Comparison of ENCODE assay signal across 8 mouse cellular contexts in the genomic region with DNA sequence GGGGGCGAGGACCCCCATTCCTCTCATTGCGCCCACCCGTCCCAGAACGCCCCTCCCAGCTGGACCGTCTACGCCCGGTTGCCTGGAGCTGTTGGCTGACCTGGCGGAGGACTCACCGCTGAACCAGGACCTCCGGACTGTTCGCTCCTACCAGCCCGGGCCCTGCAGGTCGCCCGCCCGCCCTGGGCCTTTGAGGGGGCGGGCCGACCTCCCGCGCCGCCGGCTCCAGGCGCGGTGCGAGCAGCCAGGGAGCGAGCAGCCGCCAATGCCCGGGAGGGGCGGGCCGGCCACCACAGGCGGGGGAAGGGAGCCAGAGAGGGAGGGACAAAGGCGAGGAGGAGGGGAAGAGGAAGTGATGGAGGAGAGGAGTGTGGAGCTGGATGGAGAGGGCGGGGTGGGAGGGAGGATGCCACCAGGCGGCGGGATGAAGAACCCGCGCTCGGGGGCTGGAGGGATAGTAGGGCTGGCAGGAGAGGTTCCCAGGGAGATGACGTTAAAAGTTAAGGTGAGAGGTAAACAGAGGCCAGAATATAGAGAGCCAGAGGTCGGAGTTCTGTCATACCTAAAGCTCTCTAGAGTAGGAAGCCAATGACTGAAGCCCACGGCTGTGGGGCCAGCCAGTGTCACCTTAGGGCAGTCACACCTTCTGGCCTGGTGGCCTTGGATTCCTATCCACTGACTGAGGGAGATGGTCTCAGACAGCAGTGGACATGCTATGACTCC. TPM values are rescaled to one million over a fixed set of nuclear protein-coding genes. Genes with fewer than 3 reads are reported as not detected.
DNase-seq lines count a peak whose midpoint lies in the region; ATAC-seq and TF ChIP-seq lines count a peak whose summit lies in the region.

No protein-coding gene starts in this region.

- no peaks in the 10 kb centered on the region for H3K36me3 ChIP-seq in E14TG2a.4 (ENCODE audit: insufficient read depth, low read length)
- H3K36me3 ChIP-seq in forebrain, embryonic 11.5 days (ENCODE audit: control insufficient read depth, insufficient read depth, low read length), result no peaks in the 10 kb centered on the region; the same call in 1 of the 2 replicates
- H3K36me3 ChIP-seq in heart, embryonic 16.5 days (ENCODE audit: control insufficient read depth, insufficient read depth), result no peaks in the 10 kb centered on the region
- H3K36me3 ChIP-seq in liver, embryonic 14.5 days (replicated peaks; ENCODE audit: control insufficient read depth, insufficient read depth, low read depth), result no peaks in the 10 kb centered on the region

- H3K9ac ChIP-seq in forebrain, embryonic 11.5 days (ENCODE audit: low read length), result peak overlapping the region; percentile 91
- H3K9ac ChIP-seq in heart, embryonic 16.5 days (ENCODE audit: low read length), result peak overlapping the region; percentile 80
- H3K9ac ChIP-seq in liver, embryonic 14.5 days (replicated peaks), result no peak overlapping the region; the same call in 1 of the 2 replicates

- peaks cover 54% of the 10 kb centered on the region for H3K4me1 ChIP-seq in E14TG2a.4 (replicated peaks; ENCODE audit: low read depth, low read length)
- H3K4me1 ChIP-seq in brown adipose tissue, adult 24 weeks (ENCODE audit: control insufficient read depth, insufficient read depth, insufficient read length, low read length), result peaks cover 36% of the 10 kb centered on the region
- peaks cover 32% of the 10 kb centered on the region for H3K4me1 ChIP-seq in forebrain, embryonic 11.5 days (replicated peaks; ENCODE audit: control insufficient read depth, insufficient read depth, low read length)
- H3K4me1 ChIP-seq in heart, embryonic 16.5 days (ENCODE audit: control insufficient read depth, insufficient read depth, low read length), result peaks cover 74% of the 10 kb centered on the region
- H3K4me1 ChIP-seq in liver, embryonic 14.5 days (replicated peaks; ENCODE audit: control insufficient read depth in 2 of 2, insufficient read depth in 2 of 2, low read length in 1 of 2), result peaks cover 3 to 23% of the 10 kb centered on the region in 2 experiments

- peak overlapping the region; percentile 75 for H3K27ac ChIP-seq in brown adipose tissue, adult 24 weeks (replicated peaks; ENCODE audit: low read depth, low read length)
- peak overlapping the region; percentile 51 for H3K27ac ChIP-seq in forebrain, embryonic 11.5 days (ENCODE audit: low read depth, low read length)
- peak overlapping the region; percentile 79 for H3K27ac ChIP-seq in heart, embryonic 16.5 days (ENCODE audit: low read length)
- no peak overlapping the region for H3K27ac ChIP-seq in liver, embryonic 14.5 days

- peak overlapping the region; percentile 58 for H3K4me2 ChIP-seq in forebrain, embryonic 11.5 days (ENCODE audit: low read depth, low read length, severe bottlenecking)
- H3K4me2 ChIP-seq in heart, embryonic 16.5 days (ENCODE audit: low read depth, low read length), result peak overlapping the region; percentile 82
- peak overlapping the region; percentile 62 for H3K4me2 ChIP-seq in liver, embryonic 14.5 days (ENCODE audit: low read depth)

- no peaks in the 10 kb centered on the region for H3K9me3 ChIP-seq in E14TG2a.4 (ENCODE audit: low read length)
- no peaks in the 10 kb centered on the region for H3K9me3 ChIP-seq in forebrain, embryonic 11.5 days (ENCODE audit: control insufficient read depth, low read length)
- no peaks in the 10 kb centered on the region for H3K9me3 ChIP-seq in heart, embryonic 16.5 days (replicated peaks; ENCODE audit: control insufficient read depth, low read length)
- no peaks in the 10 kb centered on the region for H3K9me3 ChIP-seq in liver, embryonic 14.5 days (ENCODE audit: control insufficient read depth, low read length)

- peak; percentile 88 for ATAC-seq in forebrain, embryonic 11.5 days (replicated peaks; ENCODE audit: low FRiP score)
- peak; percentile 84 for ATAC-seq in heart, embryonic 16.5 days (replicated peaks; ENCODE audit: extremely low read depth, insufficient read depth, low FRiP score)
- peak; percentile 71 for ATAC-seq in liver, embryonic 14.5 days (ENCODE audit: insufficient read depth)

- H3K4me3 ChIP-seq in E14TG2a.4 (replicated peaks; ENCODE audit: low read length), result peak overlapping the region; percentile 80
- H3K4me3 ChIP-seq in brown adipose tissue, adult 24 weeks (ENCODE audit: insufficient read depth, low read depth, low read length), result peak overlapping the region; percentile 55
- peak overlapping the region; percentile 65 for H3K4me3 ChIP-seq in forebrain, embryonic 11.5 days (ENCODE audit: low read depth, low read length)
- H3K4me3 ChIP-seq in heart, embryonic 16.5 days (ENCODE audit: low read length), result peak overlapping the region; percentile 63
- peak overlapping the region; percentile 44 to 45 for H3K4me3 ChIP-seq in liver, embryonic 14.5 days (ENCODE audit: insufficient read depth in 1 of 2, low read depth in 2 of 2, low read length in 2 of 2)

- 1% methylated on average over 40 of the region's 40 CpGs for WGBS in forebrain, embryonic 11.5 days
- under 1% methylated on average over 39 of the region's 40 CpGs for WGBS in heart, embryonic 16.5 days
- 2% methylated on average over 40 of the region's 40 CpGs for WGBS in liver, embryonic 14.5 days (ENCODE audit: insufficient replicate concordance)

- TF ChIP-seq CTCF in E14TG2a.4 (conservative IDR thresholded peaks at IDR 0.05; ENCODE audit: low read length), result no peak
- TF ChIP-seq CTCF in liver, embryonic 14.5 days (IDR thresholded peaks at IDR 0.05; ENCODE audit: low read depth), result peak; percentile 26; the same call in 1 of the 2 replicates

- H3K27me3 ChIP-seq in E14TG2a.4 (ENCODE audit: insufficient read depth, low read length), result peaks cover 54% of the 10 kb centered on the region
- no peaks in the 10 kb centered on the region for H3K27me3 ChIP-seq in forebrain, embryonic 11.5 days (ENCODE audit: control insufficient read depth, insufficient read depth, low read length)
- no peaks in the 10 kb centered on the region for H3K27me3 ChIP-seq in heart, embryonic 16.5 days (ENCODE audit: control insufficient read depth, insufficient read depth, low read length)
- H3K27me3 ChIP-seq in liver, embryonic 14.5 days (ENCODE audit: control insufficient read depth, insufficient read depth, low read length), result no peaks in the 10 kb centered on the region

- DNase-seq in forebrain, embryonic 11.5 days (ENCODE audit: low spot score), result peak; percentile 92
- peak; percentile 87 to 96 for DNase-seq in kidney, postnatal 25 days
- DNase-seq in liver, embryonic 14.5 days (ENCODE audit: low read depth in 3 of 3, low spot score in 3 of 3), result peak; percentile 33 to 44 (median 41)
- DNase-seq in neural tube, embryonic 10.5 days (ENCODE audit: extremely low spot score, low spot score), result peak; percentile 85
- DNase-seq in testis, postnatal 14 days (ENCODE audit: low spot score), result peak; percentile 75

- no peak for TF ChIP-seq EP300 in liver, embryonic 14.5 days (IDR thresholded peaks at IDR 0.05; ENCODE audit: low read depth)

RNA-seq across cellular contexts. Expression of a gene that starts 13.7 kb away (rescaled TPM):
- polyA plus RNA-seq in brown adipose tissue, adult 24 weeks (2012; ENCODE audit: insufficient read depth, insufficient read length, missing spikeins), result 19.6 and 27.6 TPM in 2 replicates
- 43.5 and 46.0 TPM in 2 replicates for polyA plus RNA-seq in forebrain, embryonic 11.5 days (2014; fragmentation: Nextera tagmentation; extraction: Ambion mirVana)
- 25.9 and 30.4 TPM in 2 replicates for polyA plus RNA-seq in heart, embryonic 16.5 days (2015; fragmentation: Nextera tagmentation; extraction: Ambion mirVana)
- 2.6 and 2.7 TPM in 2 replicates for polyA plus RNA-seq in liver, embryonic 14.5 days (2012; rRNA removed)
- 1.6 and 2.3 TPM in 2 replicates for polyA plus RNA-seq in liver, embryonic 14.5 days (2014; fragmentation: Nextera tagmentation; extraction: Ambion mirVana)

RNA-seq across cellular contexts. Expression of a gene that starts 46.3 kb away (rescaled TPM):
- polyA plus RNA-seq in brown adipose tissue, adult 24 weeks (2012; ENCODE audit: insufficient read depth, insufficient read length, missing spikeins), result 68.4 and 96.1 TPM in 2 replicates
- 171 and 185 TPM in 2 replicates for polyA plus RNA-seq in forebrain, embryonic 11.5 days (2014; fragmentation: Nextera tagmentation; extraction: Ambion mirVana)
- 120 and 132 TPM in 2 replicates for polyA plus RNA-seq in heart, embryonic 16.5 days (2015; fragmentation: Nextera tagmentation; extraction: Ambion mirVana)
- 26.6 and 33.5 TPM in 2 replicates for polyA plus RNA-seq in liver, embryonic 14.5 days (2012; rRNA removed)
- polyA plus RNA-seq in liver, embryonic 14.5 days (2014; fragmentation: Nextera tagmentation; extraction: Ambion mirVana), result 84.1 and 88.5 TPM in 2 replicates

RNA-seq across cellular contexts. Expression of a gene that starts 46.4 kb away (rescaled TPM):
- polyA plus RNA-seq in brown adipose tissue, adult 24 weeks (2012; ENCODE audit: insufficient read depth, insufficient read length, missing spikeins), result 28.3 and 47.4 TPM in 2 replicates
- 121 TPM in 2 replicates for polyA plus RNA-seq in forebrain, embryonic 11.5 days (2014; fragmentation: Nextera tagmentation; extraction: Ambion mirVana)
- polyA plus RNA-seq in heart, embryonic 16.5 days (2015; fragmentation: Nextera tagmentation; extraction: Ambion mirVana), result 56.9 and 65.2 TPM in 2 replicates
- polyA plus RNA-seq in liver, embryonic 14.5 days (2012; rRNA removed), result 8.8 and 11.3 TPM in 2 replicates
- polyA plus RNA-seq in liver, embryonic 14.5 days (2014; fragmentation: Nextera tagmentation; extraction: Ambion mirVana), result 16.0 and 17.3 TPM in 2 replicates

RNA-seq across cellular contexts. Expression of a gene that starts 48.3 kb away (rescaled TPM):
- not detected in 2 replicates for polyA plus RNA-seq in brown adipose tissue, adult 24 weeks (2012; ENCODE audit: insufficient read depth, insufficient read length, missing spikeins)
- polyA plus RNA-seq in forebrain, embryonic 11.5 days (2014; fragmentation: Nextera tagmentation; extraction: Ambion mirVana), result not detected in 2 replicates
- polyA plus RNA-seq in heart, embryonic 16.5 days (2015; fragmentation: Nextera tagmentation; extraction: Ambion mirVana), result 0.07 TPM in 1 of 2 replicates, not detected in the other
- not detected in 2 replicates for polyA plus RNA-seq in liver, embryonic 14.5 days (2012; rRNA removed)
- not detected in 2 replicates for polyA plus RNA-seq in liver, embryonic 14.5 days (2014; fragmentation: Nextera tagmentation; extraction: Ambion mirVana)

Comparison
In these comparisons a context has a peak if more than half of its experiments do, and no peak if none do; other contexts are left out.
1. DNase-seq: peak in every context shown above with its lines; median percentile 92 in forebrain, embryonic 11.5 days; 92 in kidney, postnatal 25 days; 85 in neural tube, embryonic 10.5 days; 75 in testis, postnatal 14 days; 41 in liver, embryonic 14.5 days.